Mouse (Mus musculus) embryonic facial prominence, embryonic 13.5 days (tissue): ENCODE results near the gene Lrrc56. TPM values are rescaled to one million over a fixed set of nuclear protein-coding genes. Genes with fewer than 3 reads are reported as not detected.
"Not testable (repeated sequence)": the region's sequence is repeated elsewhere in the genome, so short reads cannot be mapped to it uniquely, and the experiment has no call there.

Source experiments
- ATAC-seq: fragments of 200-750 bp; cut with Nextera tagmentation; 2 replicates; pipeline ENCODE4 v1.8.0; 2017; ENCODE audit warnings: low read depth; ENCODE audit not compliant: insufficient number of reproducible peaks, insufficient read depth, low FRiP score, low TSS enrichment
- H3K27ac ChIP-seq: fragments of 300-500 bp; sonication (generic); 2 replicates; pipeline ENCODE4 v1.5.1; 2015; ENCODE audit warnings: moderate library complexity, mild to moderate bottlenecking, inconsistent platforms
- H3K27me3 ChIP-seq: fragments of 300-500 bp; sonication (generic); 2 replicates; pipeline ENCODE4 v1.6.1; 2015; ENCODE audit warnings: mild to moderate bottlenecking, inconsistent platforms
- H3K36me3 ChIP-seq: fragments of 300-500 bp; sonication (generic); 2 replicates; pipeline ENCODE4 v1.6.1; 2015; ENCODE audit warnings: mild to moderate bottlenecking, inconsistent platforms
- H3K4me1 ChIP-seq: fragments of 300-500 bp; sonication (generic); 2 replicates; pipeline ENCODE4 v1.6.1; 2015; ENCODE audit warnings: inconsistent platforms
- H3K4me2 ChIP-seq: fragments of 300-500 bp; sonication (generic); 2 replicates; pipeline ENCODE4 v1.6.1; 2015; ENCODE audit warnings: moderate library complexity, mild to moderate bottlenecking, inconsistent platforms
- H3K4me3 ChIP-seq: fragments of 300-500 bp; sonication (generic); 2 replicates; pipeline ENCODE4 v1.5.1; 2015; ENCODE audit warnings: mild to moderate bottlenecking, inconsistent platforms
- H3K9ac ChIP-seq: fragments of 300-500 bp; sonication (generic); 2 replicates; pipeline ENCODE4 v1.6.1; 2015; ENCODE audit warnings: mild to moderate bottlenecking, inconsistent platforms
- H3K9me3 ChIP-seq: fragments of 300-500 bp; sonication (generic); 2 replicates; pipeline ENCODE4 v1.6.1; 2016; ENCODE audit warnings: inconsistent platforms
- WGBS: fragments of 180-500 bp; shearing (Covaris S2); methylation state at CpG from one replicate; pipeline ENCODE4 v1.1.7; 2015; ENCODE audit warnings: mixed read lengths; 5-methylcytosine and 5-hydroxymethylcytosine counted together
- microRNA counts: library from miRNA; unstranded; fragments of <30 nt; microRNA quantifications from one replicate; lab custom pipeline; 2016
- microRNA-seq: library from miRNA; unstranded; fragments of <30 nt; microRNA quantifications from one replicate; pipeline ENCODE4, GENCODE M21; 2016
- polyA plus RNA-seq: library from polyadenylated mRNA; unstranded; fragments of >200 nt; fragmentation: Nextera tagmentation; extraction: Ambion mirVana; gene quantifications from 2 replicates; pipeline ENCODE4 v1.2.1, GENCODE M21; 2015

The Lrrc56 gene
- polyA plus RNA-seq, 1 experiment from 2014 or later: 13.3 TPM

GRCm38 (mm10) chr7:141231551-141231950 is 37.6 kb downstream of the Lrrc56 start:
- H3K9ac ChIP-seq: no peak overlapping the region
- no peaks in the 10 kb centered on the region for H3K9me3 ChIP-seq
- H3K4me2 ChIP-seq: no peak overlapping the region
- no peak for ATAC-seq
- 94% methylated on average over 10 of the region's 10 CpGs for WGBS
- H3K27ac ChIP-seq: no peak overlapping the region
- peaks cover 18% of the 10 kb centered on the region for H3K4me1 ChIP-seq
- H3K36me3 ChIP-seq: peaks cover 57% of the 10 kb centered on the region
- no peak overlapping the region for H3K4me3 ChIP-seq
- no peaks in the 10 kb centered on the region for H3K27me3 ChIP-seq

GRCm38 (mm10) chr7:141250486-141250885 is 56.5 kb downstream of the Lrrc56 start:
- ATAC-seq, H3K27me3 ChIP-seq, H3K4me3 ChIP-seq, H3K9me3 ChIP-seq, H3K9ac ChIP-seq, H3K27ac ChIP-seq, H3K4me1 ChIP-seq, H3K4me2 ChIP-seq: not testable (repeated sequence)
- 89% methylated on average over 4 of the region's 4 CpGs for WGBS
- H3K36me3 ChIP-seq: peaks cover 95% of the 10 kb centered on the region

- no peaks in the 10 kb centered on the region for H3K27me3 ChIP-seq
- H3K4me1 ChIP-seq: no peaks in the 10 kb centered on the region
- peaks cover 95% of the 10 kb centered on the region for H3K36me3 ChIP-seq
- no peak overlapping the region for H3K27ac ChIP-seq
- no peak overlapping the region for H3K9ac ChIP-seq
- H3K9me3 ChIP-seq: no peaks in the 10 kb centered on the region
- no peak overlapping the region for H3K4me3 ChIP-seq
- no peak overlapping the region for H3K4me2 ChIP-seq
- 88% methylated on average over 10 of the region's 10 CpGs for WGBS
- no peak for ATAC-seq
Observed at GRCm38 (mm10) chr7:141256159-141256558, 62.2 kb downstream of the Lrrc56 start.

MicroRNA genes within 50 kb of the gene (microRNA counts, 519-probe panel; counts per million panel counts)
- 3,861 counts per million, percentile 84 among the panel's probes with 10 or more counts for microRNA mmu-miR-210 (lab: Ali Mortazavi, UCI)

Small RNA genes lying within 50 kb of the gene (microRNA-seq; reads per million reads assigned to microRNA genes)
- 686 reads per million, percentile 74 among the genes with 10 or more reads in this experiment for gene Mir210

Other genes with a start within 250 kb of the Lrrc56 start
- gene Ifitm5, start 243.9 kb upstream of the Lrrc56 start, polyA plus RNA-seq: 32.4 and 56.7 TPM in 2 replicates
- gene Gm45717, start 238.2 kb upstream of the Lrrc56 start, polyA plus RNA-seq: 1.1 TPM in 1 of 2 replicates, not detected in the other
- gene Ifitm2, start 238.2 kb upstream of the Lrrc56 start, polyA plus RNA-seq: 1,314 and 1,591 TPM in 2 replicates
- 91.5 and 101 TPM in 2 replicates for gene Ifitm1, start 226.9 kb upstream of the Lrrc56 start, polyA plus RNA-seq
- gene Ifitm3, start 183.4 kb upstream of the Lrrc56 start, polyA plus RNA-seq: 98.1 and 109 TPM in 2 replicates
- gene Ifitm6, start 176.2 kb upstream of the Lrrc56 start, polyA plus RNA-seq: 0.45 TPM in 1 of 2 replicates, not detected in the other
- gene Gm17387, start 165.0 kb upstream of the Lrrc56 start, polyA plus RNA-seq: not detected in 2 replicates
- 26.4 and 27.4 TPM in 2 replicates for gene B4galnt4, start 133.1 kb upstream of the Lrrc56 start, polyA plus RNA-seq
- gene Pkp3, start 115.9 kb upstream of the Lrrc56 start, polyA plus RNA-seq: 36.1 and 46.2 TPM in 2 replicates
- 2.4 and 3.8 TPM in 2 replicates for gene Sigirr, start 93.6 kb upstream of the Lrrc56 start, polyA plus RNA-seq
- 5.2 TPM in 2 replicates for gene Ano9, start 76.4 kb upstream of the Lrrc56 start, polyA plus RNA-seq
- 70.8 and 76.0 TPM in 2 replicates for gene Ptdss2, start 71.8 kb upstream of the Lrrc56 start, polyA plus RNA-seq
- 111 and 118 TPM in 2 replicates for gene Rnh1, start 21.3 kb upstream of the Lrrc56 start, polyA plus RNA-seq
- gene Hras, start 152 bp upstream of the Lrrc56 start, polyA plus RNA-seq: 99.8 and 110 TPM in 2 replicates
- gene Lmntd2, start 19.9 kb downstream of the Lrrc56 start, polyA plus RNA-seq: 2.8 and 3.4 TPM in 2 replicates
- 32.9 and 40.0 TPM in 2 replicates for gene Rassf7, start 21.7 kb downstream of the Lrrc56 start, polyA plus RNA-seq
- 78.5 and 82.0 TPM in 2 replicates for gene Phrf1, start 34.6 kb downstream of the Lrrc56 start, polyA plus RNA-seq
- gene Irf7, start 72.3 kb downstream of the Lrrc56 start, polyA plus RNA-seq: 2.0 and 2.4 TPM in 2 replicates
- 2.0 TPM in 1 of 2 replicates, not detected in the other for gene Cdhr5, start 82.6 kb downstream of the Lrrc56 start, polyA plus RNA-seq
- 1.1 and 1.9 TPM in 2 replicates for gene Sct, start 85.0 kb downstream of the Lrrc56 start, polyA plus RNA-seq
- 1.3 and 1.7 TPM in 2 replicates for gene Drd4, start 97.8 kb downstream of the Lrrc56 start, polyA plus RNA-seq
- 81.1 and 83.3 TPM in 2 replicates for gene Deaf1, start 133.5 kb downstream of the Lrrc56 start, polyA plus RNA-seq
- gene Tmem80, start 133.6 kb downstream of the Lrrc56 start, polyA plus RNA-seq: 57.7 and 58.0 TPM in 2 replicates
- 12.1 and 13.1 TPM in 2 replicates for gene Eps8l2, start 144.7 kb downstream of the Lrrc56 start, polyA plus RNA-seq
- 268 and 277 TPM in 2 replicates for gene Taldo1, start 198.0 kb downstream of the Lrrc56 start, polyA plus RNA-seq
- 73.2 and 74.2 TPM in 2 replicates for gene Gatd1, start 220.0 kb downstream of the Lrrc56 start, polyA plus RNA-seq
- gene Cend1, start 235.3 kb downstream of the Lrrc56 start, polyA plus RNA-seq: 2.8 and 3.4 TPM in 2 replicates
- gene Slc25a22, start 243.7 kb downstream of the Lrrc56 start, polyA plus RNA-seq: 32.4 and 35.3 TPM in 2 replicates
- 11.4 and 12.0 TPM in 2 replicates for gene Pidd1, start 249.9 kb downstream of the Lrrc56 start, polyA plus RNA-seq